Comparison of ENCODE assay signal across 8 mouse cellular contexts in genomic region chr7:45830427-45831127, GRCm38 (mm10). TPM values are rescaled to one million over a fixed set of nuclear protein-coding genes. Genes with fewer than 3 reads are reported as not detected.
DNase-seq lines count a peak whose midpoint lies in the region; ATAC-seq lines count a peak whose summit lies in the region.

Gene Grwd1, minus strand, starts transcription at chr7:45830944.

- H3K27ac ChIP-seq in hindbrain, embryonic 15.5 days (replicated peaks), result peak within 1 kb of the TSS; percentile 90

- H3K27me3 ChIP-seq in hindbrain, embryonic 15.5 days, result peaks cover 41% of the 10 kb centered on the region

- WGBS in hindbrain, embryonic 15.5 days, result under 1% methylated on average over 35 of the region's 35 CpGs

- peak within 1 kb of the TSS; percentile 60 for H3K9ac ChIP-seq in hindbrain, embryonic 15.5 days

- peak within 1 kb of the TSS; percentile 75 for H3K4me3 ChIP-seq in hindbrain, embryonic 15.5 days

- peak; percentile 92 for DNase-seq in T-cell, adult 2 months (ENCODE audit: low spot score)
- peak; percentile 88 to 89 for DNase-seq in cerebellum, postnatal 25 days
- DNase-seq in frontal cortex, postnatal 36 days (ENCODE audit: low spot score in 2 of 2), result peak; percentile 87 to 92
- DNase-seq in left cerebral cortex, adult 11 months (ENCODE audit: low spot score), result peak; percentile 81
- peak; percentile 86 to 87 for DNase-seq in lung, postnatal 4 days
- peak; percentile 83 for DNase-seq in retina, postnatal 7 days (ENCODE audit: low read depth, low spot score)
- peak; percentile 81 for DNase-seq in urinary bladder, postnatal 14 days (ENCODE audit: low spot score)

- peak within 1 kb of the TSS; percentile 89 for H3K4me2 ChIP-seq in hindbrain, embryonic 15.5 days

- H3K9me3 ChIP-seq in hindbrain, embryonic 15.5 days, result no peaks in the 10 kb centered on the region

- H3K36me3 ChIP-seq in hindbrain, embryonic 15.5 days, result peaks cover 29% of the 10 kb centered on the region

- ATAC-seq in hindbrain, embryonic 15.5 days (ENCODE audit: low FRiP score, low read depth), result peak; percentile 93

- H3K4me1 ChIP-seq in hindbrain, embryonic 15.5 days (replicated peaks), result peaks cover 37% of the 10 kb centered on the region

RNA-seq across cellular contexts. Expression of gene Grwd1, which starts in this region (rescaled TPM):
- polyA plus RNA-seq in hindbrain, embryonic 15.5 days (2015; fragmentation: Nextera tagmentation; extraction: Ambion mirVana), result 41.8 and 43.1 TPM in 2 replicates

Comparison
In these comparisons a context has a peak if more than half of its experiments do, and no peak if none do; other contexts are left out.
1. Peak in every context shown above with its lines: DNase-seq, ATAC-seq, H3K4me3 ChIP-seq and H3K27ac ChIP-seq.